Mouse (Mus musculus): ENCODE measurements at regions not wholly inside any gene's neighbourhood (a gene's known extent, or its start where the extent isn't known, plus 50 kb on each side); places are given as distances from the start of the nearest gene placed in this dataset.

- no peak for DNase-seq
- intact Hi-C loops (cut with DNase I): no loop called here
These were observed 74.5 kb upstream of the Dio3 start for GRCm38 (mm10) chr12:110204246-110204989.

- intact Hi-C loops (cut with DNase I): no loop called here
These were observed 72.6 kb upstream of the Dio3 start for GRCm38 (mm10) chr12:110206271-110206670.

DNA sequence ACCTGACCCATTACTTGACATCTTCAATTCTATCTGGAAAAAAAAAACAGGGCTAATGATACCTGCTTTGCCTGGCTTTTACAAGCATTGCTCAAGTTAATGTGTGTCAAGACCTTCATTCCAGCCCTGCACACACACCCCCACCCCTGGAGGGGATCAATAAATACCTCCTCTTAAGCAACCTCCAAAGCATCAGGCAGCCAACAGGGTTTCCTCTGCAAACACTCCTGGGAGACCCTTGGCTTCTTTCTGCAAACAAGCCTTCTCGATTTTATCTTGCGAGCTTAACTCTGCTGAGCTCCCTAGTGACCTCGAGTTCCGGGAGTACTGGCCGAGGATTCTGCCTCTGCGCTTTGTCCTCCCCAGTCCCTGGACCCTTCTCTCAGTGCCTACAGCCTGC lies 72.1 kb upstream of the Dio3 start:
- intact Hi-C loops (cut with DNase I): no loop called here
- no peak for DNase-seq

More at GRCm38 (mm10) chr12:110206271-110206670, 72.6 kb upstream of the Dio3 start:
- DNase-seq: no peak

GRCm38 (mm10) chr12:110207246-110207852 lies 71.5 kb upstream of the Dio3 start:
- DNase-seq: no peak
- intact Hi-C loops (cut with DNase I): no loop called here

DNA sequence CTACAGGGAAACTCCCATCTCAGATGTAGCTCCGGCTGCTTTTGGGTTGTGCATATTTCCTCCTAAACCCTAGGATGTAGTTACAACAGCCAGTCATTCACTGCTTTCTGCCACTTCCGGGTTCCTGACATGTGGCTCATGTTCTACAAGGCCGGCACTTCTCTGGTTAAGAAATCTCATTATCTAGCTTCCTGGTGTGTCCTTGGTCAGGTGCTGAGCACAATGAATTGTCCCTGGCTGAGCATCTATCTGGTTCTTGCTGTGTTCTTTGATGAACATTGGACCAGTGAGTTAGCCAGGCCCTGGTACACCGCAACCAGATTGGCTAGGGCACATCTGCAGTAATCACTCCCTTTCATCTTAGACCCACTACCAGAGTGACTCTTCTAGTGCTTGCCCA lies 66.2 kb upstream of the Dio3 start:
- intact Hi-C loops (cut with DNase I): no loop called here
- DNase-seq: no peak

GRCm38 (mm10) chr12:110214833-110215232 lies 64.0 kb upstream of the Dio3 start:
- no peak for DNase-seq
- intact Hi-C loops (cut with DNase I): no loop called here

GRCm38 (mm10) chr12:110215311-110215710 lies 63.6 kb upstream of the Dio3 start:
- no peak for DNase-seq
- intact Hi-C loops (cut with DNase I): no loop called here

DNA sequence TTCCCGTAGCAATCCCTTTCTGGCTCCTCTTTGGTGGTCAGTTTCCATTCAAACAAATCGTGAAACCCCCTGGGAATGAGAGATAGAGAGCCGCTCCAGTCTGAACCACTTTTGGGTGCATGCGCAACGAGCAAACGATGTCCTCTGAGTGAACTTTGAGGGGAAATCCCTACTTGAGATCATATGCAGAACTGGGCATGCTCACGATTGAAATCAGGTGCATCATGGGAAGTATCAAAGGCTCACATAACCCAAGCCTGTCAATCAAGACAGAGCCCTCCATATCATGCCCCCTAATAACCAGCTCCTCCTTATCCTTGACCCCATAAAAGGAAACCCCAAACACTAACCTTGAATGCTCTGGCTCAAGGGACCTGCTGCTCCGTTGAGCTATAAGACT lies 59.1 kb upstream of the Dio3 start:
- no peak for DNase-seq
- intact Hi-C loops (cut with DNase I): no loop called here

DNA sequence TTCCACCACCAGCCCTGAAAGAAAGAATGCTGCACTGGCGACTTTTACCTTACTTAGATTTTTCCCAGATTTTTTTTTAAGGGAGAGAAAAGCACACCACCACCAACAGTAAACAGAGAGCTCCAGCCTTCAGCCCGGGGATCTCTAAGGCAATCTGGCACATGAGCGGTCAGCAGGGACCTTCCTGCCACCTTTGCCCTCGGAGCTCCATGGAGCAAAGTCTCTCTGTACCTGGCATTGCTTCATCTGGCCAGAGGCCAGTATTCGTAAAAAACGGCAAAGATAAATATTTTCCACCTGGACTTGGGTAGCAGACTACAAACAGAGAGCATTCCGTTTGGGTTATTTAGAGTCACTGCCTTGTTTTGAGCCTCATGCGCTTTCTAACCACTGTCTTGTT lies 58.4 kb upstream of the Dio3 start:
- intact Hi-C loops (cut with DNase I): no loop called here

GRCm38 (mm10) chr12:110221184-110221583 lies 57.7 kb upstream of the Dio3 start:
- intact Hi-C loops (cut with DNase I): no loop called here
- no peak for DNase-seq

More for the DNA sequence above, 58.4 kb upstream of the Dio3 start:
- no peak for DNase-seq

GRCm38 (mm10) chr12:110221679-110222078 lies 57.2 kb upstream of the Dio3 start:
- intact Hi-C loops (cut with DNase I): no loop called here
- DNase-seq: no peak

DNA sequence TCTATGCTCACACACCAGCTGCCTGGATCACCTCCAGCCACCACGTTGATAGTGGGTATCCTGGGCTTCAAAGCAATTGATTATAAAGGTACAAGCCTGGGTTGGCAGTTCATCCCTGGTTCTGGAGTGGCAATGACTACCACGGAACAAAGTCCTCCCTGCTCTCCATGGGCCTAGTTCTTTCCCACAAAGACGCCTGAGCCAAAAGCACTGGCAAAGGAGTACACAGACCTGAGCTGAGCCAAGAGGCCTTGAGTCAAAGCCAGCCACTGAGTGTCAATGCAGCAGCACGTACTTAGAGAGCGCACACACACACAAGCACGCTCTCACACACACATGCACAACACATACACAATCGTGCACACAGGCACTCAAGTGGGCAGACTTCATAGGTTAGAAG lies 54.6 kb upstream of the Dio3 start:
- intact Hi-C loops (cut with DNase I): no loop called here
- no peak for DNase-seq

DNA sequence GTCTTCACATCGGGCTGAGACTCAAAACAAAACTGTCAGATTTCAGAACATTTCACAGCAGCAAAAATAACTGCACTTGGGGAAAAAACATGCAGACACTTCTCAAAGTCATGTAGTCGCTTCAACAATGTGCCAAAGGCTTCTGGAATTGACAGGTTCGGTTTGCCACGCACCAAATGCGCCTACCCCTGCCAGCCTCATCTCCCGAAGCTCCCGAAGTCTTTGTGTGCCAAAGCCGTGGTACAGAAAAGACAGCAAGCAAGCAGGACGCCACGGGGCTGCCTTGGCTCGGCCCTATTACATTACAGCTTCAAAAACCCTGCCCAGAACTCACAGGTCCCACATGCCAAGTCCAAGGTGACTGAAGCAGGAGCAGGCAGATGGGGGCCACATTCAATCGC lies 50.9 kb upstream of the Dio3 start:
- intact Hi-C loops (cut with DNase I): no loop called here
- DNase-seq: no peak

Small RNAs in the stretch of these regions (microRNA-seq; reads per million reads assigned to microRNA genes)
- gene Gm24321 (0 reads per million in 2 experiments), gene Gm25252 (0 reads per million in 2 experiments), gene Gm25750 (0 reads per million in 2 experiments), gene Gm27379 (0 to 0.72 reads per million in 2 experiments), gene Gm44322 (0 reads per million in 2 experiments), gene Mir1193 (350 to 397 reads per million in 2 experiments), gene Mir1197 (0 reads per million in 2 experiments), gene Mir134 (120 to 198 reads per million in 2 experiments), gene Mir154 (808 to 985 reads per million in 2 experiments), gene Mir299a (0 reads per million in 2 experiments), gene Mir299b (0 reads per million in 2 experiments), gene Mir300 (252 to 322 reads per million in 2 experiments), gene Mir3072 (12.2 to 13.4 reads per million in 2 experiments), gene Mir323 (29.0 to 82.3 reads per million in 2 experiments), gene Mir329 (408 to 673 reads per million in 2 experiments), gene Mir369 (1,050 to 1,120 reads per million in 2 experiments), gene Mir376a (0 reads per million in 2 experiments), gene Mir376b (193 to 229 reads per million in 2 experiments), gene Mir376c (1,923 to 2,150 reads per million in 2 experiments), gene Mir377 (98.0 to 151 reads per million in 2 experiments), gene Mir379 (8,801 to 12,370 reads per million in 2 experiments), gene Mir380 (0 reads per million in 2 experiments), gene Mir381 (382 to 587 reads per million in 2 experiments), gene Mir382 (3,003 to 4,119 reads per million in 2 experiments), gene Mir409 (0 reads per million in 2 experiments), gene Mir410 (49.7 to 65.9 reads per million in 2 experiments), gene Mir411 (20,439 to 21,755 reads per million in 2 experiments), gene Mir412 (60.9 to 95.0 reads per million in 2 experiments), gene Mir453 (0 reads per million in 2 experiments), gene Mir485 (219 to 275 reads per million in 2 experiments), gene Mir487b (1,383 to 3,186 reads per million in 2 experiments), gene Mir494 (151 to 329 reads per million in 2 experiments), gene Mir495 (134 to 142 reads per million in 2 experiments), gene Mir496a (129 to 180 reads per million in 2 experiments), gene Mir539 (0 reads per million in 2 experiments), gene Mir541 (3,227 to 3,883 reads per million in 2 experiments), gene Mir543 (99.9 to 158 reads per million in 2 experiments), gene Mir544 (0 to 2.5 reads per million in 2 experiments), gene Mir654 (0 reads per million in 2 experiments), gene Mir666 (107 to 118 reads per million in 2 experiments), gene Mir667 (17.1 to 30.4 reads per million in 2 experiments), gene Mir668 (42.3 to 75.5 reads per million in 2 experiments), gene Mir679 (58.3 to 69.0 reads per million in 2 experiments), gene Mir758 (0.74 to 1.1 reads per million in 2 experiments), gene Mir882 (0 reads per million in 2 experiments)
